Mouse (Mus musculus) layer of hippocampus, postnatal 14 days (tissue): ENCODE measurements around the gene Adgrl2. TPM values are rescaled to one million over a fixed set of nuclear protein-coding genes. Genes with fewer than 3 reads are reported as not detected.

Source experiments
- DNase-seq, 2 experiments: peaks; one replicate each; pipeline ENCODE4 v3.0.0; 2021 to 2022; ENCODE audit warnings: low spot score in 2 of 2, mixed read lengths in 1 of 2
- total RNA-seq, 2 experiments: library from RNA; stranded (reverse); gene quantifications; 2 replicates each; pipeline ENCODE4 v1.2.3; 2021

The Adgrl2 gene
- total RNA-seq, 2 experiments from 2014 or later, result 49.1 to 69.6 TPM

- no peak for DNase-seq
Observed at GRCm38 (mm10) chr3:148886956-148887355, 103.4 kb downstream of the Adgrl2 start.

- DNase-seq, result no peak
Observed at GRCm38 (mm10) chr3:148885980-148886668, 104.2 kb downstream of the Adgrl2 start.

GRCm38 (mm10) chr3:148885184-148885583 is 105.2 kb downstream of the Adgrl2 start:
- DNase-seq, result no peak

- DNase-seq, result no peak
Observed at GRCm38 (mm10) chr3:148881431-148881830, 108.9 kb downstream of the Adgrl2 start.

- DNase-seq, result peak in 1 of 2 experiments; percentile 8
Observed at GRCm38 (mm10) chr3:148872563-148872962, 117.8 kb downstream of the Adgrl2 start.

GRCm38 (mm10) chr3:148871792-148872464 is 118.4 kb downstream of the Adgrl2 start:
- no peak for DNase-seq

GRCm38 (mm10) chr3:148867618-148868017 is 122.7 kb downstream of the Adgrl2 start:
- no peak for DNase-seq

GRCm38 (mm10) chr3:148866633-148867032 is 123.7 kb downstream of the Adgrl2 start:
- DNase-seq, result no peak

- DNase-seq, result no peak
Observed at GRCm38 (mm10) chr3:148866053-148866452, 124.3 kb downstream of the Adgrl2 start.

- peak in 1 of 2 experiments; percentile 45 for DNase-seq
Observed at GRCm38 (mm10) chr3:148865234-148865633, 125.1 kb downstream of the Adgrl2 start.

GRCm38 (mm10) chr3:148861860-148862259 is 128.5 kb downstream of the Adgrl2 start:
- no peak for DNase-seq

GRCm38 (mm10) chr3:148854306-148854910 is 135.9 kb downstream of the Adgrl2 start:
- DNase-seq, result no peak

GRCm38 (mm10) chr3:148853372-148853771 is 137.0 kb downstream of the Adgrl2 start:
- no peak for DNase-seq

- no peak for DNase-seq
Observed at GRCm38 (mm10) chr3:148852556-148852955, 137.8 kb downstream of the Adgrl2 start.

- DNase-seq, result no peak
Observed at GRCm38 (mm10) chr3:148850821-148851220, 139.5 kb downstream of the Adgrl2 start.

GRCm38 (mm10) chr3:148848366-148848765 is 142.0 kb downstream of the Adgrl2 start:
- DNase-seq, result no peak

- no peak for DNase-seq
Observed at GRCm38 (mm10) chr3:148844182-148844581, 146.2 kb downstream of the Adgrl2 start.

GRCm38 (mm10) chr3:148842533-148842932 is 147.8 kb downstream of the Adgrl2 start:
- peak in 1 of 2 experiments; percentile 8 for DNase-seq

- DNase-seq, result no peak
Observed at GRCm38 (mm10) chr3:148838835-148839296, 151.5 kb downstream of the Adgrl2 start.

- no peak for DNase-seq
Observed at GRCm38 (mm10) chr3:148838095-148838834, 152.1 kb downstream of the Adgrl2 start.

GRCm38 (mm10) chr3:148835136-148835535 is 155.2 kb downstream of the Adgrl2 start:
- DNase-seq, result no peak
